Mouse (Mus musculus) ES-Bruce4 (cell line): ENCODE results near the gene Rrp12. TPM values are rescaled to one million over a fixed set of nuclear protein-coding genes. Genes with fewer than 3 reads are reported as not detected.

Experiments used
- H3K27ac ChIP-seq: 2 replicates; pipeline ENCODE4 v1.5.1; 2012; ENCODE audit warnings: low read length, inconsistent platforms; ENCODE audit not compliant: insufficient read depth
- H3K27me3 ChIP-seq: 2 replicates; pipeline ENCODE4 v1.6.1; 2012; ENCODE audit warnings: mild to moderate bottlenecking, low read length, inconsistent platforms; ENCODE audit not compliant: control insufficient read depth, poor library complexity, insufficient read depth, severe bottlenecking
- H3K36me3 ChIP-seq: 2 replicates; pipeline ENCODE4 v1.6.1; 2012; ENCODE audit warnings: inconsistent platforms, mild to moderate bottlenecking, low read length, moderate library complexity; ENCODE audit not compliant: control insufficient read depth, poor library complexity, insufficient read depth, severe bottlenecking
- H3K4me1 ChIP-seq: one replicate; pipeline ENCODE4 v1.8.1; 2011; ENCODE audit warnings: low read length; ENCODE audit not compliant: control insufficient read depth, insufficient read depth
- H3K4me3 ChIP-seq: 2 replicates; pipeline ENCODE4 v1.5.1; 2011; ENCODE audit warnings: low read depth, mild to moderate bottlenecking, low read length
- H3K9ac ChIP-seq: 2 replicates; pipeline ENCODE4 v1.6.1; 2012; ENCODE audit warnings: low read depth, mild to moderate bottlenecking, inconsistent platforms; ENCODE audit not compliant: poor library complexity, severe bottlenecking
- H3K9me3 ChIP-seq: replicated peaks from 2 replicates; pipeline ENCODE4 v1.6.1; 2012; ENCODE audit warnings: mild to moderate bottlenecking, low read length, inconsistent platforms; ENCODE audit not compliant: control insufficient read depth, poor library complexity, insufficient read depth, severe bottlenecking
- CTCF ChIP-seq: IDR thresholded peaks from one replicate; pipeline ENCODE4 v1.8.1; 2011; ENCODE audit warnings: low read depth, low read length
- EP300 ChIP-seq: IDR thresholded peaks from 2 replicates; pipeline ENCODE4 v1.6.1; 2011; ENCODE audit warnings: low read depth, low read length; ENCODE audit not compliant: insufficient read depth
- POLR2A ChIP-seq: IDR thresholded peaks from one replicate; pipeline ENCODE4 v1.8.1; 2011; ENCODE audit warnings: low read length; ENCODE audit not compliant: insufficient read depth
- polyA plus RNA-seq: library from polyadenylated mRNA; stranded (reverse); fragments of >200 nt; gene quantifications from 2 replicates; pipeline ENCODE4 v1.2.4, GENCODE M21; 2011; ENCODE audit warnings: low read depth; ENCODE audit not compliant: missing spikeins, insufficient read depth, insufficient read length

Rrp12 gene
- 23.1 and 24.5 TPM in 2 replicates for polyA plus RNA-seq

- Histone ChIP-seq H3K9ac (peak within 1 kb of the TSS; percentile 55), H3K9me3 (no peaks in the 10 kb centered on the region), H3K4me1 (no peaks in the 10 kb centered on the region), H3K4me3 (peak within 1 kb of the TSS; percentile 97), H3K27me3 (no peaks in the 10 kb centered on the region), H3K27ac (no peak within 1 kb of the TSS), H3K36me3 (peaks cover 4% of the 10 kb centered on the region)
- TF ChIP-seq CTCF (no peak), POLR2A (peak; percentile 60), EP300 (0 out of 2 replicates have a peak, but pooled peaks have one; percentile 25)
These were observed at the start of gene Rrp12 for GRCm38 (mm10) chr19:41895460-41896318. Rrp12 (minus strand) TSS chr19:41896173.

- Histone ChIP-seq H3K4me1 (no peaks in the 10 kb centered on the region), H3K36me3 (peaks cover 74% of the 10 kb centered on the region)
- no peak for TF ChIP-seq CTCF
- TF ChIP-seq EP300: no peak
- TF ChIP-seq POLR2A: no peak
These were observed 47.9 kb upstream of the Rrp12 start for GRCm38 (mm10) chr19:41943841-41944240.

DNA sequence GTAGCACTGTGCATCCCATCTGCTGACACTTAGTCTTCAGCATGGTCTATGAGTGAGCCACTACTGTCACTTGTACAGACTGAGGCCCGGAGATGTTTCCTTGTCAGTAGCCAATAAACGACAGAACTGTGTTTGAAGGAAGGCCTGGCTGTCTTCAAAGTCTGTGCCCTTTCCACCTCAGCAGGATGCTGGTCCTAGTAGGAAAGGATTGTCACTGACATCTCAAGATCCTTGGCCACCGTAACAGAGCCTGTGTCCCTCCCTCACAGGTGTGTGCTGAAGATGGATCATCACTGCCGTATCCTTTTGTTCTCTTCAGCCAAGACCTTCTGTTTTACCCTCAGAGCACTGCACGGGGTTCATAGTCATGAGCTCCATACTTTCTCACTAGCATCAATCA, 42.6 kb upstream of the Rrp12 start:
- H3K4me3 ChIP-seq: no peak overlapping the region
- H3K36me3 ChIP-seq: peaks cover 32% of the 10 kb centered on the region
- no peaks in the 10 kb centered on the region for H3K4me1 ChIP-seq
- H3K9ac ChIP-seq: no peak overlapping the region
- peaks cover 9% of the 10 kb centered on the region; the same call in 1 of the 2 replicates for H3K9me3 ChIP-seq
- no peaks in the 10 kb centered on the region for H3K27me3 ChIP-seq
- H3K27ac ChIP-seq: no peak overlapping the region
- no peak for TF ChIP-seq EP300
- no peak for TF ChIP-seq POLR2A
- TF ChIP-seq CTCF: no peak

More at GRCm38 (mm10) chr19:41943841-41944240, 47.9 kb upstream of the Rrp12 start:
- Histone ChIP-seq H3K9ac (no peak overlapping the region), H3K27me3 (no peaks in the 10 kb centered on the region), H3K27ac (no peak overlapping the region), H3K4me3 (no peak overlapping the region), H3K9me3 (peaks cover 14% of the 10 kb centered on the region)

- no peak overlapping the region for H3K9ac ChIP-seq
- H3K4me1 ChIP-seq: no peaks in the 10 kb centered on the region
- H3K4me3 ChIP-seq: no peak overlapping the region
- peaks cover 15% of the 10 kb centered on the region for H3K36me3 ChIP-seq
- TF ChIP-seq EP300: no peak
- TF ChIP-seq POLR2A: no peak
- TF ChIP-seq CTCF: no peak
- H3K27me3 ChIP-seq: no peaks in the 10 kb centered on the region
- H3K9me3 ChIP-seq: no peaks in the 10 kb centered on the region
- no peak overlapping the region for H3K27ac ChIP-seq
These were observed 39.9 kb upstream of the Rrp12 start for GRCm38 (mm10) chr19:41935921-41936320.

DNA sequence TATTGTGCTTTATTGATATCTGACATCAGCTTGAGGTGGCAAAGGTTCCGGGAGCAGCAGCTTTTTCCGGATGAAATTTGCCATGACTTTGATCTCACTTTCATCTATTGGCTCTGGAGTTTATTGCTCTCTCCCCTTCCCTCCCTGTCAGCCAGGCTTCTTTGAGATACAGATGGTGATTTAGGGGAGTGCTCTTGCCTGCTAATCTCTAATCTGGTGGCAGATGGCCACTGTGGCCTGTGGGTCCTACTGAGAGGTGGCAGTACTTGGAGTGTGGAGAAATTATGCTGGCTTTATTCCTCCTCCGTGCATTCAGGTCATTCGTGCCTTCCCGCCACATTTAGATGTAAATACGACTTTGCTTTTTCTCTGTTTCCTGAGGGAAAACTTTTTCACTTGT, 38.2 kb upstream of the Rrp12 start:
- peak overlapping the region; percentile 11; the same call in 1 of the 2 replicates for H3K4me3 ChIP-seq
- no peak for TF ChIP-seq EP300
- TF ChIP-seq POLR2A: no peak
- TF ChIP-seq CTCF: no peak
- H3K9ac ChIP-seq: peak overlapping the region; percentile 52
- no peaks in the 10 kb centered on the region for H3K9me3 ChIP-seq
- H3K27me3 ChIP-seq: no peaks in the 10 kb centered on the region
- H3K27ac ChIP-seq: no peak overlapping the region
- no peaks in the 10 kb centered on the region for H3K4me1 ChIP-seq
- peaks cover 16% of the 10 kb centered on the region for H3K36me3 ChIP-seq
